Mouse (Mus musculus): ENCODE measurements around the gene Gpr3. TPM values are rescaled to one million over a fixed set of nuclear protein-coding genes. Genes with fewer than 3 reads are reported as not detected.

The Gpr3 gene
- polyA plus RNA-seq (2012; ENCODE audit: insufficient read depth, insufficient read length, missing spikeins) = not detected in 2 replicates

DNA sequence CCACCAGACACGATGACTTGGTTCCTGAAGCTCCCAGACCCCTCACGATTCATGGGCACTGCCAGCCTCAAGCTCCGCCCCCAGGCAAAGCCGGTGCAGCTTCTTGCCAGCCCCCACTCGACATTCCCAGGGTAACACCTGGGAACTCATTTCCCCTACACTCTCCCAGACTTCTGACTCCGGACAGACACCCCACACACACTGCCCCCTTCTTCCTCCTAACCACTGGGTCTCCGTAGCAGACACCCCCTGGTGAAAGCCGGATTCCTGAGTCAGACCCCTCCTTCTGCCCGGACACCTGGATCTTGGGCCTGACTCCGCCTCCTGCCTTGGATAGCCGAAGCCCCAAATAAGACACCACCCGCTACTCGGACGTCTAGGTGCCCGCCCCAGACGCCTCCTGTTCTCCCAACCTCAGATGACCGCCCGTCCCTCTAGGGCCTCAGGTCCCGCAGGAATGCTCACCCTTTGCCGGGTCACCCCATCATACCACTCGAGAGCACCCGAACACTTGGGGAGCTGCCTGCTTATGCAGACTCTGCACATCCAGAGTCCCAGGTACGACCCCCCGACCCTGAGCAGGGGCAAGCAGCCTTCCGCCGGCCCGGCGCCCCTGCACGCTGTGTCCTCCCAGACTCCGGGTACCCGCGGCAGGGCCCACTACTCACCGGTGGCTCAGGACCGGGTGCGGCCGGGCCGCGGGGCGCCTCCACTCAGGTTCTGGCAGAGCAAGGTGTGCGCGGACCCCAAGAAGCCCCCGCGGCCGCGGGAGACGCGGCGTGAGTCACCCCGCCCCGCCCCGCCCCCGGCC is at the start of gene Gpr3, which contains the start of gene Cd164l2:
Gene Gpr3, minus strand, starts transcription at position 786 of the 811 bp plus-strand sequence.
Gene Cd164l2, plus strand, starts transcription at position 381 of the 811 bp plus-strand sequence.
- TF ChIP-seq POLR2A (IDR thresholded peaks at IDR 0.05; ENCODE audit: borderline replicate concordance, low read depth, low read length) = no peak
- no peak for TF ChIP-seq CTCF (IDR thresholded peaks at IDR 0.05; ENCODE audit: low read depth, low read length)
- H3K4me1 ChIP-seq (ENCODE audit: control insufficient read depth, insufficient read depth, low read length) = peaks cover 2% of the 10 kb centered on the region
- peak within 1 kb of the TSS; percentile 60 for H3K4me3 ChIP-seq (ENCODE audit: insufficient read depth, low read length)
- H3K27ac ChIP-seq (ENCODE audit: insufficient read depth, low read depth, low read length) = no peak within 1 kb of the TSS

DNA sequence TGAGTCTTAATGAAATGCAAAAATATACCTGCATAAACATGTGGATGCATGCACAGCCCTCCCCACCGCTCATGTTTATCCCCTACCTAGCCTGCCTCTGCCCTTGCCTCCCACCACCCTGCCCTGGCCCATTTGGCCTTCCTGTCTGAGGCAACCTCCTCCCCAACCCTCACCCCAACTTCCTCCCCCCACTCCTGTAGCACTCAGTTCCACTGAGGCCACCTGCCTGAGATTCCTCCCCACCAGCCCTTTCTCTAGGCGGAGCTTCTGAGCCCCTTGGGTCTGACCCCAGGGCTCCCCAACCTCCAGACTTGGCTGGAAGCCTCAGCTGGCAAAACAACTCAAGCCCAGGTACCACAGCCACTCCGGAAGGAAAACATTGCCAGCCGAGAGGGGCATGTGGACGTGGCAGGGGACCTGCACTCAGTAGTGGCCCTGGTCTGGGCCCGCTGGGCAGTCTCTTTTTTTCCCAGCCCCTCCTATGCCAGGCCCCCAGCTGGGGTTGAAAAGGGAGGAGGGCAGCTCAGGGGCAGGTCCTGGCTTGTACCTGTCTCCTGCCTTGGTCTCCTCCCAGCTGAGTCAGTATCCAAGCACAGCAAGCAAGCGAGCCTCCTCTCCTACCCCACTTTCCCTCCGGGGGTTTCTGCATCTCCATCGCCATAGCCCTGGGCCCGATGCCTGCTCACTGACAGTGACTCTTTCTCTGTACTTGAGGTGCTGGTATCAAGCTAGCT is 49.5 kb upstream of the Gpr3 start:
- Histone ChIP-seq H3K4me1 (ENCODE audit: control insufficient read depth, insufficient read depth, low read length) (no peaks in the 10 kb centered on the region), H3K4me3 (ENCODE audit: insufficient read depth, low read length) (no peak overlapping the region), H3K27ac (ENCODE audit: insufficient read depth, low read depth, low read length) (no peak overlapping the region)
- no peak for TF ChIP-seq CTCF (IDR thresholded peaks at IDR 0.05; ENCODE audit: low read depth, low read length)

DNA sequence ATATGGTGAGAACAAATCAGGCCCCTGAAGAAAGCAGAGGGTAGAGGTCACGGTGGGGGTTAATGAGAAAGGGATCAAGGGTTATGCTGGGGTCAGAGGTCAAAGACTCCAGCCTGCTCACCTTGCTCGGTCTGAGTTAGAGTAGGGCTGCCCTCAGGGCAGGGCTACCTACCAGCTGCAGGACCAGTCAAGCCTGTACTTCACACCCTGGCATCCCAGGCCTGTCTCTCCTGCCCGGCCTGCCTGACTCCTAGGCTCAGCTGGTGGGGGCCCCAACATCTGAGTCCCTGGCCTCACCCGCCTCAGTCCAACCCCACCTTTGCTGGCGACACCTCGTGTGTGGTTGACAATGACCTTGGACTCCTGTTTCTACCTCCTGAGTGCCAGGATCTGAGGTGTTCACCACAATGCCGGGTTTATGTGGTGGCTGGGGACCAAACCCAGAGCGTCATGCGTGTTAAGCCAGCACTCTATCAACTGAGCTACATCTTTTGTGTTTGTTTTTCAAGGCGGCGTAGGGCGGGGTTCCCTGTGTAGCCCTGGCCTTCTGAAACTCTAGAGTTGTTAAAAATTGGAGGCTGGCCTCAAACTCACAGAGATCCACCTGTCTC is 45.6 kb upstream of the Gpr3 start:
- no peak overlapping the region for H3K27ac ChIP-seq (ENCODE audit: insufficient read depth, low read depth, low read length)
- no peaks in the 10 kb centered on the region for H3K4me1 ChIP-seq (ENCODE audit: control insufficient read depth, insufficient read depth, low read length)
- H3K4me3 ChIP-seq (ENCODE audit: insufficient read depth, low read length) = no peak overlapping the region
- no peak for TF ChIP-seq CTCF (IDR thresholded peaks at IDR 0.05; ENCODE audit: low read depth, low read length)
- TF ChIP-seq POLR2A (IDR thresholded peaks at IDR 0.05; ENCODE audit: borderline replicate concordance, low read depth, low read length) = no peak

- H3K4me1 ChIP-seq (ENCODE audit: control insufficient read depth, insufficient read depth, low read length) = no peaks in the 10 kb centered on the region
- no peak overlapping the region for H3K27ac ChIP-seq (ENCODE audit: insufficient read depth, low read depth, low read length)
- no peak overlapping the region for H3K4me3 ChIP-seq (ENCODE audit: insufficient read depth, low read length)
- TF ChIP-seq CTCF (IDR thresholded peaks at IDR 0.05; ENCODE audit: low read depth, low read length) (no peak), POLR2A (IDR thresholded peaks at IDR 0.05; ENCODE audit: borderline replicate concordance, low read depth, low read length) (no peak)
Measured at GRCm38 (mm10) chr4:133257230-133257629, 44.9 kb upstream of the Gpr3 start.

DNA sequence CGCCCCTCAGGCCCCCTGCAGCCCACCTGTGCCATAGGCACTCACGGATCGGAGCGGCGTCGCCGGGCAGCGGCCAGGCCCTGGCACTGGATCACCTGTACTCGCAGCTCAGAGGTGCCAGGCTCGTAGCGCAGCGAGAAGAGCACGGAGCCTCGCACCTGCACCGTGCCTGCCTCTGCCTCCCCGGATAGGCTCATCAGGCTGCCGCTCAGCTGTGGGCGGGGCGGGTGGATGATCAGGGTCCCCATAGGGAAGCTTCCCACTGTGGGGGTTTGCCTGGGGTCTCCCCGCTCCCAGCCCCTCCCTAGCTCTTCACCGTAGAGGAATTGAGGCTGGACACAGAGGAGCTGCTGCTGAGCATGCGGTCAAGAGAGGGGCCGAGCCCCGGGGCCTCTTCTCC is 44.5 kb upstream of the Gpr3 start:
- TF ChIP-seq POLR2A (IDR thresholded peaks at IDR 0.05; ENCODE audit: borderline replicate concordance, low read depth, low read length) = no peak
- TF ChIP-seq CTCF (IDR thresholded peaks at IDR 0.05; ENCODE audit: low read depth, low read length) = no peak
- Histone ChIP-seq H3K4me1 (ENCODE audit: control insufficient read depth, insufficient read depth, low read length) (no peaks in the 10 kb centered on the region), H3K4me3 (ENCODE audit: insufficient read depth, low read length) (no peak overlapping the region), H3K27ac (ENCODE audit: insufficient read depth, low read depth, low read length) (no peak overlapping the region)

- TF ChIP-seq POLR2A (IDR thresholded peaks at IDR 0.05; ENCODE audit: borderline replicate concordance, low read depth, low read length) (no peak), CTCF (IDR thresholded peaks at IDR 0.05; ENCODE audit: low read depth, low read length) (no peak)
- Histone ChIP-seq H3K4me3 (ENCODE audit: insufficient read depth, low read length) (no peak overlapping the region), H3K27ac (ENCODE audit: insufficient read depth, low read depth, low read length) (no peak overlapping the region), H3K4me1 (ENCODE audit: control insufficient read depth, insufficient read depth, low read length) (no peaks in the 10 kb centered on the region)
Measured at GRCm38 (mm10) chr4:133255392-133255791, 43.1 kb upstream of the Gpr3 start.

DNA sequence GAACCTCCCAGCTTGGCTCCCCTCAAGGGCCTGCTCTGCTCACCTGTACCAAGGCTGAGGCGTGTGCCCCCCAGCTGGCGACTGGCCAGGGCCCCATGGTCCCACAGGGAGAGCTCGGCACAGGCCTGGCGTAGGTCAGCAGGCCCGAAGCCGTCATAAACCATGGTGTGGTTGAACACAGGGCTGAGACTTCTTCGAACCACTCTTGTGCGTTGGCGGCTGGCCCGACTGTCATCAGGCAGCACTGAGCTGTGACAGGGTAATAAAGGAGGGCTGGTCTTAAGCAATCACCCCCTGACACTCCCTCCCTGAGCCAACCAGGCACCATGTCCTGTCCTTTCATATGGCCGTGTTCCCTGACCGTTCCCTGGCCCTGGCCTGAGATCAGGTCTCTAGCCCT is 41.1 kb upstream of the Gpr3 start:
- Histone ChIP-seq H3K27ac (ENCODE audit: insufficient read depth, low read depth, low read length) (no peak overlapping the region), H3K4me3 (ENCODE audit: insufficient read depth, low read length) (no peak overlapping the region), H3K4me1 (ENCODE audit: control insufficient read depth, insufficient read depth, low read length) (no peaks in the 10 kb centered on the region)
- no peak for TF ChIP-seq POLR2A (IDR thresholded peaks at IDR 0.05; ENCODE audit: borderline replicate concordance, low read depth, low read length)
- TF ChIP-seq CTCF (IDR thresholded peaks at IDR 0.05; ENCODE audit: low read depth, low read length) = no peak

DNA sequence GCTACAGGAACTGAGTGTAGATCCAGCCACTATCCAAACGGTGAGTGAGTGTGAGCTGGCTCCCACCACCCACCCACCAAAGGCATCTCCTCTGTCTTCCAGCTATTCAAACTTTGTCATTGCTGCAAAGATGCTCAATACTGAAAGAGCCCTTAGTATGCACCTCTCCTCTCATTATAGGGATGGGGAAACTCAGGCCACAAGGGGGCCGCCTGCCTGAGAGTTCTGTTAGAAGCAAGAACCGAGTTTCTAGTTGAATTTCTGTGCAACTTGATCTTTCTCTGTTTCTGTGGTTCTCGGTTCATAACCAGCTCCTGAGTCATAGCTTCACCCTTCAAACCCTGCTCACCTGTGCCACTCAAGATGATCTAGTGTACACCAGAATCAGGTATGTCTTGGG is 39.8 kb upstream of the Gpr3 start:
- TF ChIP-seq POLR2A (IDR thresholded peaks at IDR 0.05; ENCODE audit: borderline replicate concordance, low read depth, low read length) (no peak), CTCF (IDR thresholded peaks at IDR 0.05; ENCODE audit: low read depth, low read length) (no peak)
- Histone ChIP-seq H3K4me3 (ENCODE audit: insufficient read depth, low read length) (no peak overlapping the region), H3K4me1 (ENCODE audit: control insufficient read depth, insufficient read depth, low read length) (no peaks in the 10 kb centered on the region), H3K27ac (ENCODE audit: insufficient read depth, low read depth, low read length) (no peak overlapping the region)

GRCm38 (mm10) chr4:133251214-133251613 is 38.9 kb upstream of the Gpr3 start:
- no peak overlapping the region for H3K27ac ChIP-seq (ENCODE audit: insufficient read depth, low read depth, low read length)
- TF ChIP-seq CTCF (IDR thresholded peaks at IDR 0.05; ENCODE audit: low read depth, low read length) = no peak
- no peak overlapping the region for H3K4me3 ChIP-seq (ENCODE audit: insufficient read depth, low read length)
- H3K4me1 ChIP-seq (ENCODE audit: control insufficient read depth, insufficient read depth, low read length) = no peaks in the 10 kb centered on the region

DNA sequence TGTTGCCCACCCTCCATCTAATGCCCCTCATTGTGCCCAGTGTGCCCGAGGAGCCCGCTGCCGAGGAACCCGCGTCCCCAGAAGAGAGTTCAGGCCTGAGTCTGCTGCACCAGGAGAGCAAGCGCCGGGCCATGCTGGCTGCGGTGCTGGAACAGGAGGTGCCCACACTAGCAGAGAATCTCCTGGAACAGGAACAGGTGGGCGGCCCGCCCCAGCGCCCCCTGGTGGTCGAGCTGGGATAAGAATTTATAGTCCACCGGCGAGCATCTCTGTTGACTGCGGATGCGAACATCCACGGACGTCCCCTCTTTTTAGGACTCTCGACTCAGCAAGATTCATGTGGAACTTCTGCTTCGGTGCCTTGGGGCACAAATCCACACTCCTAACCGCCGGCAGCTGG is 38.3 kb upstream of the Gpr3 start:
- H3K4me1 ChIP-seq (ENCODE audit: control insufficient read depth, insufficient read depth, low read length) = no peaks in the 10 kb centered on the region
- no peak for TF ChIP-seq POLR2A (IDR thresholded peaks at IDR 0.05; ENCODE audit: borderline replicate concordance, low read depth, low read length)
- TF ChIP-seq CTCF (IDR thresholded peaks at IDR 0.05; ENCODE audit: low read depth, low read length) = peak; percentile 89
- H3K27ac ChIP-seq (ENCODE audit: insufficient read depth, low read depth, low read length) = no peak overlapping the region
- H3K4me3 ChIP-seq (ENCODE audit: insufficient read depth, low read length) = no peak overlapping the region
